ENCODE assay signal across 13 mouse cellular contexts in the genomic region with DNA sequence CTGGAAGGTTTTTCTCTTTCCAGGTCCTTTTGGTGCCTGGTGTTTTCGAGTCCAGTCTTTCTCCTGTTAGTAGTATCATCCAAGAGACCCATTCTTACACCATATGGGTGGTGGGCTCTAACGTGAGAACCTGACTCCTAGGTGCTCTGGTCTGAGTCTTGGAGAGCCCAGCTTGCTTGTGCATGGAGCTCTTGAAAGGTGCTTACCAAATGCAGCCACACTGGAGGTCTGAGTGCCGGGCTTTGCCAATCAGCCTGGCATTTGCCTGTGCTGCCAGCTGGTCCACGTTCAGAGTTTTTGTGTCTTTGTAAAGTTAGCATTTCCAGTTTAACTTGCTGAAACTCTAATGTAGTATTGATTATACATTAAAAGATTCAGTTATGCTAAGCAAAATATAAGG.
"Had no signal": no experiment of that assay in that cellular context is flagged by ENCODE, and none has a peak within 500 bp of the region (broad histone marks: within the 10 kb centered on the region; RNA-seq: fewer than 3 reads in every experiment).

No protein-coding gene starts in this region.

- H3K4me3 ChIP-seq: midbrain, embryonic 10.5 days; midbrain, embryonic 13.5 days; midbrain, embryonic 15.5 days; neural tube, embryonic 12.5 days; stomach, embryonic 15.5 days had no signal

- H3K4me1 ChIP-seq: midbrain, embryonic 15.5 days; neural tube, embryonic 12.5 days; stomach, embryonic 15.5 days had no signal

- H3K27ac ChIP-seq: liver, embryonic 14.5 days; midbrain, embryonic 10.5 days; midbrain, embryonic 13.5 days; midbrain, embryonic 15.5 days; neural tube, embryonic 12.5 days; stomach, embryonic 15.5 days had no signal

- H3K4me2 ChIP-seq: lung, embryonic 14.5 days; midbrain, embryonic 13.5 days; midbrain, embryonic 15.5 days; neural tube, embryonic 12.5 days; stomach, embryonic 15.5 days had no signal

- H3K9me3 ChIP-seq: midbrain, embryonic 15.5 days; stomach, embryonic 15.5 days had no signal

- H3K9ac ChIP-seq: liver, embryonic 14.5 days; lung, embryonic 14.5 days; midbrain, embryonic 13.5 days; midbrain, embryonic 15.5 days; neural tube, embryonic 12.5 days; stomach, embryonic 15.5 days had no signal

- ATAC-seq: midbrain, embryonic 13.5 days; midbrain, embryonic 15.5 days had no signal

- DNase-seq: lung, adult 18-20 months; lung, embryonic 14.5 days; lung, postnatal 10 days; lung, postnatal 4 days; thymus, adult 18-20 months; thymus, postnatal 14 days; thymus, postnatal 36 days had no signal

- H3K27me3 ChIP-seq: midbrain, embryonic 13.5 days; midbrain, embryonic 15.5 days; neural tube, embryonic 12.5 days; stomach, embryonic 15.5 days had no signal

- H3K36me3 ChIP-seq: midbrain, embryonic 15.5 days had no signal
